13 mouse cellular contexts compared by ENCODE assay signal in genomic region chr16:36476866-36477265, GRCm38 (mm10). TPM values are rescaled to one million over a fixed set of nuclear protein-coding genes. Genes with fewer than 3 reads are reported as not detected.
A peak's percentile ranks its signal among the peaks of the same experiment; 100 is the strongest.
DNase-seq lines count a peak whose midpoint lies in the region; ATAC-seq and TF ChIP-seq lines count a peak whose summit lies in the region.
"Had no signal": no experiment of that assay in that cellular context is flagged by ENCODE, and none has a peak within 500 bp of the region (broad histone marks: within the 10 kb centered on the region; RNA-seq: fewer than 3 reads in every experiment).

No protein-coding gene starts in this region.

- H3K4me1 ChIP-seq in heart, embryonic 10.5 days, result peaks cover 3% of the 10 kb centered on the region; the same call in 1 of the 2 replicates
- no peaks in the 10 kb centered on the region for H3K4me1 ChIP-seq in lung, embryonic 14.5 days (ENCODE audit: insufficient read depth)
- H3K4me1 ChIP-seq: hindbrain, embryonic 12.5 days; midbrain, embryonic 12.5 days had no signal

- H3K9me3 ChIP-seq in heart, embryonic 10.5 days, result no peaks in the 10 kb centered on the region
- H3K9me3 ChIP-seq in lung, embryonic 14.5 days (ENCODE audit: low read depth, low read length), result no peaks in the 10 kb centered on the region
- H3K9me3 ChIP-seq: hindbrain, embryonic 12.5 days; midbrain, embryonic 12.5 days had no signal

- no peak for TF ChIP-seq CTCF in lung, embryonic 14.5 days (IDR thresholded peaks at IDR 0.05; ENCODE audit: low read depth)

- H3K27ac ChIP-seq in heart, embryonic 10.5 days, result no peak overlapping the region
- H3K27ac ChIP-seq in lung, embryonic 14.5 days (ENCODE audit: low read depth), result no peak overlapping the region
- H3K27ac ChIP-seq: hindbrain, embryonic 12.5 days; midbrain, embryonic 12.5 days had no signal

- H3K4me3 ChIP-seq in heart, embryonic 10.5 days, result no peak overlapping the region
- H3K4me3 ChIP-seq in lung, embryonic 14.5 days (ENCODE audit: low read depth, low read length), result no peak overlapping the region
- H3K4me3 ChIP-seq: hindbrain, embryonic 12.5 days; midbrain, embryonic 12.5 days had no signal

- intact Hi-C loops in heart, postnatal 10 days (cut with DNase I), result no loop called here

- H3K4me2 ChIP-seq in lung, embryonic 14.5 days, result no peak overlapping the region
- H3K4me2 ChIP-seq: hindbrain, embryonic 12.5 days; midbrain, embryonic 12.5 days had no signal

- no peaks in the 10 kb centered on the region for H3K36me3 ChIP-seq in heart, embryonic 10.5 days
- H3K36me3 ChIP-seq in lung, embryonic 14.5 days (ENCODE audit: insufficient read depth), result no peaks in the 10 kb centered on the region
- H3K36me3 ChIP-seq: hindbrain, embryonic 12.5 days; midbrain, embryonic 12.5 days had no signal

- WGBS in heart, embryonic 10.5 days, result 85% methylated on average over 9 of the region's 9 CpGs
- WGBS in lung, embryonic 14.5 days, result 67% methylated on average over 9 of the region's 9 CpGs

- no peak overlapping the region for H3K9ac ChIP-seq in lung, embryonic 14.5 days
- H3K9ac ChIP-seq: hindbrain, embryonic 12.5 days; midbrain, embryonic 12.5 days had no signal

- peak; percentile 96 for ATAC-seq in CD4-positive, CD25-positive, alpha-beta regulatory T cell, adult 4 months
- no peak for ATAC-seq in lung, embryonic 14.5 days (ENCODE audit: insufficient read depth)

- DNase-seq in heart, postnatal 10 days, result peak; percentile 11
- no peak for DNase-seq in heart, embryonic 10.5 days (ENCODE audit: low spot score)
- DNase-seq in lung, embryonic 14.5 days, result peak; percentile 9
- peak; percentile 84 to 89 for DNase-seq in natural killer cell, adult 2 months (ENCODE audit: low spot score in 2 of 2)
- DNase-seq in gastrocnemius, adult 18-20 months (ENCODE audit: low spot score), result no peak
- no peak for DNase-seq in cerebellum, postnatal 4 days (ENCODE audit: low spot score in 2 of 2)
- no peak for DNase-seq in frontal cortex, postnatal 14 days (ENCODE audit: low spot score in 2 of 2)
- DNase-seq: kidney, postnatal 25 days had no signal

- no peaks in the 10 kb centered on the region for H3K27me3 ChIP-seq in heart, embryonic 10.5 days (ENCODE audit: insufficient read depth, poor library complexity, severe bottlenecking)
- H3K27me3 ChIP-seq in lung, embryonic 14.5 days (ENCODE audit: insufficient read depth, low read length), result no peaks in the 10 kb centered on the region
- H3K27me3 ChIP-seq: hindbrain, embryonic 12.5 days had no signal

RNA-seq across cellular contexts. Expression of gene Stfa3, which starts 21.7 kb away (rescaled TPM):
- 1 to 10 TPM in 1 of 2 experiments, not detected in 1; 1.0 TPM for total RNA-seq in heart, postnatal 10 days (2021)
- polyA plus RNA-seq in heart, embryonic 10.5 days (2016; fragmentation: Nextera tagmentation; extraction: Ambion mirVana), result not detected in 2 replicates
- polyA plus RNA-seq in CD4-positive, CD25-positive, alpha-beta regulatory T cell, adult 4 months (2017; shearing (Covaris generic)), result not detected
- 1.5 TPM in 1 of 2 replicates, not detected in the other for polyA plus RNA-seq in lung, embryonic 14.5 days (2014; fragmentation: Nextera tagmentation; extraction: Ambion mirVana)
- total RNA-seq in gastrocnemius, adult 18-20 months (2021), result not detected
- total RNA-seq: gastrocnemius, adult 8-10 months; left cerebral cortex, postnatal 14 days had no signal

Comparison
In these comparisons a context has a peak if more than half of its experiments do, and no peak if none do; other contexts are left out.
1. DNase-seq: peak in heart, postnatal 10 days (2 of 2), lung, embryonic 14.5 days (single experiment) and natural killer cell, adult 2 months (2 of 2); none in heart, embryonic 10.5 days (single experiment), gastrocnemius, adult 18-20 months (single experiment), cerebellum, postnatal 4 days (0 of 2) and frontal cortex, postnatal 14 days (0 of 2).